Mouse (Mus musculus) testis, adult 2 months (tissue): Measurements from ENCODE around the gene Lyrm4. TPM values are rescaled to one million over a fixed set of nuclear protein-coding genes. Genes with fewer than 3 reads are reported as not detected.

ENCODE experiments used
- H3K27ac ChIP-seq: fragments of 200-500 bp; 2 replicates; pipeline ENCODE4 v1.5.1; 2012; ENCODE audit warnings: low read depth, low read length; ENCODE audit not compliant: control insufficient read depth, insufficient read depth
- H3K27me3 ChIP-seq: fragments of 200-500 bp; 2 replicates; pipeline ENCODE4 v1.6.1; 2012; ENCODE audit warnings: mild to moderate bottlenecking, low read length, moderate library complexity; ENCODE audit not compliant: control insufficient read depth, insufficient read depth
- H3K36me3 ChIP-seq: fragments of 200-500 bp; 2 replicates; pipeline ENCODE4 v1.6.1; 2012; ENCODE audit warnings: mild to moderate bottlenecking, low read length; ENCODE audit not compliant: control insufficient read depth, insufficient read depth
- H3K4me1 ChIP-seq: fragments of 200-500 bp; 2 replicates; pipeline ENCODE4 v1.6.1; 2012; ENCODE audit warnings: low read length; ENCODE audit not compliant: control insufficient read depth, insufficient read depth
- H3K4me3 ChIP-seq: fragments of 200-500 bp; 2 replicates; pipeline ENCODE4 v1.5.1; 2012; ENCODE audit warnings: low read depth, mild to moderate bottlenecking, low read length, moderate library complexity, mixed read lengths; ENCODE audit not compliant: control insufficient read depth
- CTCF ChIP-seq: fragments of 200-500 bp; IDR thresholded peaks from 2 replicates; pipeline ENCODE4 v1.5.1; 2012; ENCODE audit warnings: low read depth, mild to moderate bottlenecking, inconsistent platforms, low read length, moderate library complexity; ENCODE audit not compliant: control insufficient read depth, insufficient read depth, insufficient replicate concordance
- POLR2A ChIP-seq: fragments of 200-500 bp; IDR thresholded peaks from 2 replicates; pipeline ENCODE4 v1.6.1; 2012; ENCODE audit warnings: low read depth, mild to moderate bottlenecking, inconsistent platforms, low read length, moderate library complexity; ENCODE audit not compliant: control insufficient read depth
- polyA plus RNA-seq: library from polyadenylated mRNA; depleted of rRNA; stranded (reverse); fragments of >200 nt; gene quantifications from 2 replicates; pipeline ENCODE4 v1.2.3, GENCODE M21; 2012

Lyrm4 gene
- polyA plus RNA-seq, 1 experiment: 3.0 TPM

DNA sequence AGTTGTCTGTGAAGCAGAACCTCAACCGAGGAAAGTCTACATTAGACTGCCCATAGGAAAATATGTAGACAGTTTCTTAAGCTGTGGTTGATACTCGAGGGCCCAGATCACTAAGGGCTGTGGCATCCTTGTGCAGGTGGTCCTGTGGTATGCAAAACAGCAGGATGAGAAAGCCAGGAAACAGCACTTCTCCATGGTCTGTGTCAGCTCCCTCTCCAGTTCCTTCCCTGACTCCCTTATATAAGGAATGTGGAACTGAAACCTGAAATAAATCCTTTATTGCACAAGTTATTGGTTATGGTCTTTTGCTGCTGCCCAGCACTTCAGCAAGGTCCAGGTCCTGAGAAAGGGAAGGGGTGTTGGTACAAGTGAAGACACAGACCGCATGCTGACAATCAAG is 42.8 kb downstream of the Lyrm4 start:
- Histone ChIP-seq H3K4me1 (no peaks in the 10 kb centered on the region), H3K4me3 (no peak overlapping the region)
- TF ChIP-seq CTCF (no peak), POLR2A (no peak)

DNA sequence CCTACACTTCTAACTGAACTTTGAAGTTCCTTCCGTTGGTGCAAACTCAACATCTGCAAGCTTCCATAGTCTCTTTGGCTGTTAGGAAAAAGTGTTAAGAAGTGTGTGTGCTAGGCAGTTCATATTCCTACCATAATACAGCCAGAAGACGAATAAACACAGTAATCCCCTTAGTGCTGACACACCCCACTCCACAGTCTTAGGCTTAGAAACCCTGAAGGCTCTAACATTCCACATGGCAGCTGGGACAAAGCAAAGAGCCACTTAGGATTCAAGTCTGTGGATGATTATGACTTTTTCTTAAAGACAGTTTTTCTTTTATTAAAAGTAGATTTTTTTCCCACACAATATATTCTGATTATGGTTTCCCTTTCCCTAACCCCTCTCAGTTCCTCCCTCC is 50.6 kb downstream of the Lyrm4 start:
- H3K27ac ChIP-seq: no peak overlapping the region
- no peaks in the 10 kb centered on the region for H3K4me1 ChIP-seq
- H3K36me3 ChIP-seq: no peaks in the 10 kb centered on the region
- no peak overlapping the region for H3K4me3 ChIP-seq
- TF ChIP-seq POLR2A (no peak), CTCF (no peak)
- H3K27me3 ChIP-seq: no peaks in the 10 kb centered on the region

More for the DNA sequence above, 42.8 kb downstream of the Lyrm4 start:
- Histone ChIP-seq H3K36me3 (no peaks in the 10 kb centered on the region), H3K27ac (no peak overlapping the region), H3K27me3 (no peaks in the 10 kb centered on the region)

DNA sequence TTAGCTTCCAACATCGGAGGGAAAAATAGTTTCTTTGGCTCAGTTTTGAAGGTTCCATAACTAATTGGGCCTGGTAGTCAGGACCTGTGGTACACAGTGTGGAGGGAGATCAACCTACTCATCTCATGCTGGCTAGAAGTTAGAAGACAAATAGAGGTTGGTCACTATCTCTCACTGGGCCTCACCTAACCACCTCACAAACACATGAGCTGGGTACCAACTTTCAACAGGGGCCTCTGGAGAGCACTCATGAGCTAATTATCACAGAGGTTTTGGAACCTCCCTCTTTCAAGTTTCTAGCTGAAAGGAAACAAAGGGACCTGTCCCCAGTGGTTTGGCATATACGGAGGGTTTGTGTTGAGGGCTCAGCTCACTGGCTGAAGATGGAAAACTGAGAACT is 59.8 kb downstream of the Lyrm4 start:
- no peak for TF ChIP-seq CTCF
- no peak for TF ChIP-seq POLR2A
- no peak overlapping the region for H3K4me3 ChIP-seq

DNA sequence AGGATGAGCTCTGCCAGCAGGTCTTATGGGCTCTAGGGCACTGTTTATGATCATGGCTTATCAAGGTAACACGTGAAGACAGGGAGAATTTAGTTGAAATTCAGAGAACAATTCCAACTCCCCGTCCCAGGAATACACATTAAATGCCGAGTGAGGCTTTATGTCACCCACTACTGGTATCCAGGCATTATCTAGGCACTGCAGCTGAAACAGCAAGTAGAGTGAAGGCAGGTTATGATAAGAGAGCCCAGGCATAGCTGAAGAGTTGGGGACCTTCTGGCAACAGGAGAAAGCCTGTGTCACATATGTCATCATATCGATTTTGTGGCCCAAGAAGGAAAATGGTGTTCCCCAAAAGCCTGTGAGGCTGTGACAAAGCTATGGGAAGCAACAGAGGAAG is 60.4 kb downstream of the Lyrm4 start:
- no peaks in the 10 kb centered on the region for H3K27me3 ChIP-seq
- H3K4me3 ChIP-seq: no peak overlapping the region
- H3K4me1 ChIP-seq: no peaks in the 10 kb centered on the region
- TF ChIP-seq POLR2A (no peak), CTCF (no peak)
- no peaks in the 10 kb centered on the region for H3K36me3 ChIP-seq
- no peak overlapping the region for H3K27ac ChIP-seq

More for the DNA sequence above, 59.8 kb downstream of the Lyrm4 start:
- Histone ChIP-seq H3K36me3 (no peaks in the 10 kb centered on the region), H3K4me1 (no peaks in the 10 kb centered on the region), H3K27ac (no peak overlapping the region), H3K27me3 (no peaks in the 10 kb centered on the region)

DNA sequence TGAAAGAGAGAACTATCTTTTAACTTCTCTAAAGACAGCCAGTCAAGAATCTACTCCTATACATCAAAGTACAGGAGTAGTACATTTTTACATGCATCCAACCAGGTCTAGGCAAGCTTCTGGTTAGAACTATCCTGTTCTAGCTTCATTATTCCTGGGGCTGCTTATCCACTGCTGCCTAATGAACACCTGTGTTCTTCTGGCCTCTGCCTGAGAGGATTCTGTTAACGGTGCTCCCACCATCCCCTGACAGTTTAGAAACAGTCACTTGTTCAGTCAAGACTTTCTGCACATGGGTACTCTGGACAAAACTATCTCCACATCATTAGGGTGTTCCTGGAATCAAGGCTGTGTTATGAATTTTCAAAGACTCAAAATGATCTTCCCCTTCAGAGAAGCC is 60.8 kb downstream of the Lyrm4 start:
- Histone ChIP-seq H3K36me3 (no peaks in the 10 kb centered on the region), H3K27ac (no peak overlapping the region), H3K4me1 (no peaks in the 10 kb centered on the region), H3K4me3 (no peak overlapping the region), H3K27me3 (no peaks in the 10 kb centered on the region)
- TF ChIP-seq POLR2A: no peak
- TF ChIP-seq CTCF: no peak

DNA sequence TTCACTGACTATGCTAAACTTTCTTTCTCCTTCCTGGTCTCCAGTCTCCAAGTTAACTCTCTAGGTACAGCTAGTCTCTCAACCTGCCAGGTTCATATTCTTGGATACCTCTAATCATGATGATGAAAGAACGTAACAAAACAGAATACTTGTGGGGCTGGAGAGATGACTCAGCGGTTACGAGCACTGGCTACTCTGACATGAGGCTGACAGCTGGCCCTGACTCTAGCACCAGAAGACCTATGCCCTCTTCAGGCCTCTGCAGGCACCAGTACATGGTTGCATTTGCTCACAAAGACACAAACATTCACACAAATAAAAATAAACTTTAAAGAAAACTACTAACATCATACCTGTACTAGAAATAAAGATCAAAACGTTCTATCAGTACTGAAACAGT is 81.8 kb downstream of the Lyrm4 start:
- TF ChIP-seq CTCF (no peak), POLR2A (no peak)
- no peak overlapping the region for H3K27ac ChIP-seq
- H3K4me3 ChIP-seq: no peak overlapping the region
- no peaks in the 10 kb centered on the region for H3K27me3 ChIP-seq
- H3K36me3 ChIP-seq: no peaks in the 10 kb centered on the region
- no peaks in the 10 kb centered on the region for H3K4me1 ChIP-seq

DNA sequence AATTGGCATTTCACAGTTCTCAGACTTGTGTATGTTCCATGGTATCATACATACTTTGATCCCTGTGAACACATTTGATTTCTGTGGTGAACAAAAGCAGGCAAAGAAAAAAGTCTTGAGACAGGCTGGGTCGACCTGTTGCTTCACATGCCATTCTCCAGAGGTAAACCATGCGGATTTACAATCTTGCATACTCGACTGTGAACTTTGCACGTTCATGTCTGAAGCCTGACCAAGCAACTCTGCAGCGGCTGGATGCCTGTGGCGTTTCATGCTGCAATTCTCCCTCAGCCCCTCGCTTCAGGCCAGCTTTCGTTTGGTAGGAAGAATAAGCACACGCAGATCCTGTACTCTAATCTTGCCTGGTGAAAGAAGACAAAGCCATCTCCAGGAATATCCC is 85.4 kb downstream of the Lyrm4 start:
- Histone ChIP-seq H3K27ac (no peak overlapping the region), H3K36me3 (no peaks in the 10 kb centered on the region), H3K27me3 (no peaks in the 10 kb centered on the region), H3K4me3 (no peak overlapping the region), H3K4me1 (no peaks in the 10 kb centered on the region)
- TF ChIP-seq POLR2A (no peak), CTCF (no peak)
